Mouse (Mus musculus): ENCODE results near the gene Gadd45b.

Gadd45b gene

DNA sequence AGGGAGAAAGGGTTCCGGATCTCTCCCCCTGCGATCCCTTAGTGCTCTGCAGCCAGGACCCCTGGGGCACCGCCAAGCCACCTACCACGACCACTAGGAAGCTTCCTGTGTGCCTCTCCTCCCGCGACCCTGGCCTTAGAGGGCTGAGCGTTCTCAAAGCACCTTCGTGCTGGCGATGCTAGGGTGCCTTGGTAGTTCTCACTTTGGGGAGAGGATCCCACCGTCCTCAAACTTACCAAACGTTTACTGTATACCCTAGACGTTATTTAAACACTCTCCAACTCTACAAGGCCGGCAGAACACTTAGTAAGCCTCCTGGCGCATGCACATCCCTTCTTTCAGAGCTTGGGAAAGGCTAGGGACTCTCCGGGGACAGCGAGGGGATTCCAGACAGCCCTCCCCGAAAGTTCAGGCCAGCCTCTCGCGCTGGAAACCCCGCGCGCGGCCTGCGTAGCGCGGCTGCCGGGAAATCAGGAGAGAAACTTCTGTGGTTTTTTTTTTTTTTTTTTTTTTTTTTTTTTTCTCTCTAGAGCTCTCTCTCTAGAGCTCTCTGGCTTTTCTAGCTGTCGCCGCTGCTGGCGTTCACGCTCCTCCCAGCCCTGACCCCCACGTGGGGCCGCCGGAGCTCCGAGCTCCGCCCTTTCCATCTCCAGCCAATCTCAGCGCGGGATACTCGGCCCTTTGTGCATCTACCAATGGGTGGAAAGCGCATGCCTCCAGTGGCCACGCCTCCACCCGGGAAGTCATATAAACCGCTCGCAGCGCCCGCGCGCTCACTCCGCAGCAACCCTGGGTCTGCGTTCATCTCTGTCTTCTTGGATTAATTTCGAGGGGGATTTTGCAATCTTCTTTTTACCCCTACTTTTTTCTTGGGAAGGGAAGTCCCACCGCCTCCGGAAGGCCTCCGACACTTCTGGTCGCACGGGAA is at the start of gene Gadd45b:
Gadd45b (plus strand) TSS at position 775 of the 928 bp plus-strand sequence.
- DNase-seq (ENCODE audit: low spot score in 2 of 2): peak; percentile 99

GRCm38 (mm10) chr10:80880131-80880641 is 49.7 kb upstream of the Gadd45b start:
- DNase-seq (ENCODE audit: low spot score in 2 of 2): peak in 1 of 2 experiments; percentile 78

DNA sequence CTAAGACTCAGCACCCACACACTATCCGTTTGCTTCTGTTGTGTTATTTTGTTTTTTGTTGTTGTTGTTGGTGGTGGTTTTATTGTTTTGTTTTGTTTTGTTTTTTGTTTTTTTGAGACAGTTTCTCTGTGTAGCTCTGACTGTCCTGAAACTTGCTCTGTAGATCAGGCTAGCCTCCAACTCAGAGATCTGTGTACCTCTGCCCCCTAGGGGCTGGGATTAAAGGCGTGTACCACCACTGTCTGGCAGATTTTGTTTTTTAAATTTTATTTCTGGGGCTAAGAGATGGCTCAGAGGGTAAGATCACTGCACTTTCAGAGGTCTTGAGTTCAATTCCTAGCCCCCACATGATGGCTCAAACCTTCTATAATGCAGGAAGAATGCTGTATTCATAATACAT is 49.0 kb upstream of the Gadd45b start:
- no peak for DNase-seq (ENCODE audit: low spot score in 2 of 2)

DNA sequence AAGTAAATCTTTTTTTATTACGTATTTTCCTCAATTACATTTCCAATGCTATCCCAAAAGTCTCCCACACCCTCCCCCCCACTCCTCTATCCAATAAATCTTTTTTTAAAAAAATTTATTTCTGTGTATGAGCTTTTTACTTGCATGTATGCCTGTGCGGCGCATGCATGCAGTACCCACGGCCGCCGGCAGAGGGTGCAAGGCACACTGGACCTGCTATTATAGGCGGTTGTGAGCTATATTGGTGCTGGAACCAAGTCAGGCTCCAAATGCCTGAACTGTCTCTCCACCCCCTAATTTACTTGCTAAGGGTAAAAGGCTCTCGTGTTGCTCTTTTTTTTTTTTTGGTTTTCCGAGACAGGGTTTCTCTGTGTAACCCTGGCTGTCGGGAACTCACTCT is 48.6 kb upstream of the Gadd45b start:
- peak; percentile 68 to 86 for DNase-seq (ENCODE audit: low spot score in 2 of 2)

GRCm38 (mm10) chr10:80887181-80887580 is 42.7 kb upstream of the Gadd45b start:
- no peak for DNase-seq (ENCODE audit: low spot score in 2 of 2)

GRCm38 (mm10) chr10:80895100-80895499 is 34.8 kb upstream of the Gadd45b start:
- DNase-seq (ENCODE audit: low spot score in 2 of 2): no peak

- DNase-seq (ENCODE audit: low spot score in 2 of 2): no peak
Measured at GRCm38 (mm10) chr10:80895697-80896096, 34.2 kb upstream of the Gadd45b start.

- no peak for DNase-seq (ENCODE audit: low spot score in 2 of 2)
Measured at GRCm38 (mm10) chr10:80896581-80897485, 33.0 kb upstream of the Gadd45b start.

DNA sequence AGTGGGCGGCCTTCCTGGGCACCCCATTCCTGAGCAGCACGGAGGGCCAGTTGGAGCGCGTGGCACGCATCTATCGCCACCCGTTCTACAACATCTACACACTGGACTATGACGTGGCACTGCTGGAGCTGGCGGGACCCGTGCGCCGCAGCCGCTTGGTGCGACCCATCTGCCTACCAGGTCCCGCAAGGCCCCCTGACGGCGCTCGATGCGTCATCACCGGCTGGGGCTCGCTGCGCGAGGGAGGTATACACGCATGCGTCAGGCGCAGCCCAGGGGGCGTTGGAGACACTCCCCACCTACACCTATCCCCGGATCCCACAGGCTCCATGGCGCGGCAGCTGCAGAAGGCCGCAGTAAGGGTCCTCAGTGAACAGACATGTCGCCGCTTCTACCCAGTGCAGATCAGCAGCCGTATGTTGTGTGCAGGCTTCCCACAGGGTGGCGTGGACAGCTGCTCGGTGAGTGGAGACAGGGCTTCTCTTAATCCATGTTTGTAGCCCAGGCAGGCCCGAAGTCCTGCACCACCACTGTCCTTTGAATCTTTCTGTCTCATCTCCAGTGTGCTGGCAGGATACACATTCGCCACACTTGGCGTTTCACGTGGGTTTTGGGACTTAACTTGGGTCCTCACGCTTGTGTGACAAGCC is 31.9 kb upstream of the Gadd45b start:
- no peak for DNase-seq (ENCODE audit: low spot score in 2 of 2)

DNA sequence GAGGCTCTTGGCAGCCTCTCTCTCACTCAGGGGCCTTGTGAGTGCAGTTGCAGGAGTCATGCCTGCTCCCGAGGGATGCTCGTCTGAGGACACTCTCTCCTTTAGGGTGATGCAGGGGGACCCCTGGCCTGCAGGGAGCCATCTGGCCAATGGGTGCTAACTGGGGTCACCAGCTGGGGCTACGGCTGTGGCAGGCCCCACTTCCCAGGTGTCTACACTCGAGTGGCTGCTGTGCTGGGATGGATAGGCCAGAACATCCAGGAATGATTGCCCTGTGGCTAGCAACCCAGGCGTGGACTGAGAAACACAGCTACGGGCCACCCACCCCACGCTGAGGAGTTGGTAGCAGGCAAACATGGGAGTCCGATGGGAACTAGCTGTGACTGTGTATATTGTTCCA is 30.8 kb upstream of the Gadd45b start:
- DNase-seq (ENCODE audit: low spot score in 2 of 2): no peak

GRCm38 (mm10) chr10:80899591-80900317 is 30.1 kb upstream of the Gadd45b start:
- DNase-seq (ENCODE audit: low spot score in 2 of 2): no peak

DNA sequence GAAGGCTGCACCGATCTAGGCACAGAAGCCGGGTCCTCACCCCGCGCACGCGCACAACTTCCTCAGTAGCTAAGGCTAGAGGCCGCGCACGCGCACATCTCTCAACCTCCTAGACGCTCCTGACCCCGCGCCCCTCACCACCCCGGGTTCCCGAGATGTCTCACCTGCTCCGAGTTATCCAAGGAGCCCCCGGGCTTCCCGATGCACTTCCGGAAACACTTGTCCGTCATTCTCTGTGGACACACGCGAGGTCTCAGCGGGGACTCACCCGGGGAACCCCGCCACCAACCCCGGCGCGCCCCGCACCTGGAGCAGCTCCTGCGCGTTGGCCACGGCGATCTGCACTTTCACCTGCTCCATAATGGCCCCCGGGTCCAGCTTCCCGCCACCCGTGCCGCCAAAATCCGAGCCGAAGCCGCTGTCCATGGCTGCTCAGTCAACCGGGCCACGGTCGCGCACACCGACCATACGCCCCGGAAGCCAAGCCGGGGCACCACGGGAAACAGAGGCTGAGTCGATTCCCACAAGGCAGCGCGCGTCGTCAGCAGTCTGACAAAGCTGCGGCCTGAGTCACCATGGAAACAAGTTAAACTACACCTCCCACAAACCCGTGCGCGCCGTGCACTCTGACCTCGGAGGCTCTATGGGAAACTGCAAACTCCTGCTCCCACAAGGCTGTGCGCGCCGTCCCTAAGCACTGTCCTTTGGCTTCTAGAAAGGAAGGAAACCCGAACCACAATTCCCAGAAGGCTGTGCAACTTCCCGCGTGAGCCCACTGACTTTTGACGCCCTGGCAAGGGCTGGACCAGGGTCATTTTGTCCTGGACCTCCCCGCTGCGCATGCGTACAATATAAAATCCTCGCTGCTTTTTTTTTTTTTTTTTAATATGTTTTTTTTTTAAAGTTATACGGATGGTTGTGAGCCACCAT is 29.3 kb upstream of the Gadd45b start, which contains the start of gene Timm13:
Timm13 (minus strand) TSS at position 652 of the 930 bp plus-strand sequence.
- peak; percentile 94 to 96 for DNase-seq (ENCODE audit: low spot score in 2 of 2)

- DNase-seq (ENCODE audit: low spot score in 2 of 2): no peak
Measured at GRCm38 (mm10) chr10:80901409-80902272, 28.2 kb upstream of the Gadd45b start.

DNA sequence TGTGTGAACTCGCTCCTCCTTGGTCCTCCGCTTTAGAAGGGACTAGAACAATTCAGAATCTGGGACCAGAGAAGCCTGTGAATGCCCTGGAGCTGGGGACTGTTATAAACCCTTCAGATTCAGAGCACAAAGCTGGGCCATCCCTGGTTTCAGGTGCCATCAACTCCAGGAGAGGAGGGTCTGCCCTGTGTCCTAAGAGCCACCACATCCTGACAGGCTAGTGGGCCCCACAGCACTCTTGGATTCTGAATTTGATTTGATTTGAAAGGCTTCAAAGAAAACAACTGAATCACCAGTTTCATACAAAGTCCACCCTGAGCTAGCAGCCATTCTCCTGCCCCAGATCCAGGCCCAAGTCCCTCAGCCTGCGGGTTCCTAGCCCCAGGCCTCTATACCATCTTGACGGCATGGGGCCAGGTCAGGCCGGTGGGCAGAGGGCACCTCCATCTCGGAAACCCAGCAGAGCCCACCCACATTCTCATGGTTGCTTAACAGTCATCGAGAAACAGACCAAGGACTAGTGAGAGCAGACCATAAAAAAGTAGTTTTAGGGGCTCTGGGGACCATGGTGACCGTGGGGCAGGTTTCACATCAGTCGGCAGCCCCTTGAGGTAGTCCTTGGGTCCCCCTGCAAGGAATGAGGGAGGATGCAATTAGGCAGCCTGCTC is 27.5 kb upstream of the Gadd45b start:
- DNase-seq (ENCODE audit: low spot score in 2 of 2): no peak

DNA sequence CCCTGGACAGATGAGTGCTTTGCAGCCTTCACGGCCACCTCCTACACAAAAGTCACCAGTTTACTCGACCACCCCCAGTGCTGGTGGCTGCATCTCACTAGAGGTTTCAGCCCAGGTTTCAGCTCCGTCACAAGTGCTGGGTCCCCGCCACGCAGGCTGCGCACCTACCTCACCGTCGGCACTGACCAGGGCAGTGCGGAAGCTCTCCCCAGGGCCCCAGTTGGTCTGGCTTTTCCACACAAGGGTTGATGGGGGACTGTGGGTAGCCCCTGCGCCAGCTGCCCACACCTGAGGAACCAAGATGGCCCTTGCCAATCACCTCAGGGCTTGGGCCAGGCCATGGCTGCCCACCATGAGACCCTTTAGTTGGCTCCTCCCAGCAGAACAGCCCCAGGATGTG is 26.6 kb upstream of the Gadd45b start:
- DNase-seq (ENCODE audit: low spot score in 2 of 2): no peak

- no peak for DNase-seq (ENCODE audit: low spot score in 2 of 2)
Measured at GRCm38 (mm10) chr10:80904004-80904693, 25.7 kb upstream of the Gadd45b start.

DNA sequence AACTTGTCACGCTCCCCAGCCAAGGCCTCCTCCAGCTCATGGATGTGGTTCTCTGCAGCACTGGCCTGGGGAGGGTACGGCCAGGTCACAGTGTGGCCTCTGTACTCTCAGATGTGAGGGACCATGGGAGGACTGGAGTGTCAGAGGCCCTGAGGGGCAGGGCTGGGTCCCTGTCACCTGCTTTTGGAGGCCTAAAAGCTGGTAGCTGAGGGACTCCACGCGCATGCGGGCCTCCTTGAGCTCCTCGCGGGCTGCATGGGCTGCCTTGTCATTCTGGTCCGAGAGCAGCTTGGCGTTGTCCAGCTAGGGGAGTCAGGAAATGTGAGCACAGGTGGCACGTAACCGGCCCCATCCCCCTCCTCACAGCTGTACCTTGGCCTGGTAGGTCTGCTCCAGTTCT is 25.2 kb upstream of the Gadd45b start:
- no peak for DNase-seq (ENCODE audit: low spot score in 2 of 2)
